Mouse (Mus musculus) megakaryocyte, embryonic 14.5 days (primary cell): ENCODE measurements around the gene 9530077C05Rik.

Source experiments
- FLI1 ChIP-seq: IDR thresholded peaks from 2 replicates; pipeline ENCODE4 v1.6.1; 2012; ENCODE audit warnings: low read length, inconsistent platforms, mixed read lengths
- GATA1 ChIP-seq: IDR thresholded peaks from 3 replicates; pipeline ENCODE4 v1.6.1; 2012; ENCODE audit warnings: mixed read lengths, low read length, inconsistent platforms, borderline replicate concordance

GRCm38 (mm10) chr9:22430315-22430840 lies 19.1 kb downstream of the 9530077C05Rik start:
- TF ChIP-seq GATA1 (no peak), FLI1 (no peak)
